Comparison of ENCODE assay signal across 23 mouse cellular contexts in genomic region chrX:9332366-9332962, GRCm38 (mm10). TPM values are rescaled to one million over a fixed set of nuclear protein-coding genes. Genes with fewer than 3 reads are reported as not detected.
A peak's percentile ranks its signal among the peaks of the same experiment; 100 is the strongest.
DNase-seq lines count a peak whose midpoint lies in the region; ATAC-seq and TF ChIP-seq lines count a peak whose summit lies in the region.
"Not testable (repeated sequence)": the region's sequence is repeated elsewhere in the genome, so short reads cannot be mapped to it uniquely, and the experiment has no call there.
"Had no signal": no experiment of that assay in that cellular context is flagged by ENCODE, and none has a peak within 500 bp of the region (broad histone marks: within the 10 kb centered on the region; RNA-seq: fewer than 3 reads in every experiment).

No protein-coding gene starts in this region.

- TF ChIP-seq CTCF in ES-Bruce4 (IDR thresholded peaks at IDR 0.05; ENCODE audit: low read depth, low read length), result not testable (repeated sequence)

- H3K4me3 ChIP-seq in ES-Bruce4 (ENCODE audit: low read depth, low read length), result peak overlapping the region; percentile 26; the same call in 1 of the 2 replicates
- peak overlapping the region; percentile 37 for H3K4me3 ChIP-seq in erythroblast, embryonic 14.5 days (replicated peaks)
- H3K4me3 ChIP-seq in liver, embryonic 13.5 days (replicated peaks), result peak overlapping the region; percentile 25; the same call in 1 of the 2 replicates

- not testable (repeated sequence) for TF ChIP-seq POLR2A in ES-Bruce4 (IDR thresholded peaks at IDR 0.05; ENCODE audit: insufficient read depth, low read length)

- not testable (repeated sequence) for TF ChIP-seq EP300 in ES-Bruce4 (IDR thresholded peaks at IDR 0.05; ENCODE audit: insufficient read depth, low read depth, low read length)

- not testable (repeated sequence) for H3K9ac ChIP-seq in ES-Bruce4 (ENCODE audit: low read depth, poor library complexity, severe bottlenecking); liver, embryonic 13.5 days

- not testable (repeated sequence) for H3K36me3 ChIP-seq in ES-Bruce4 (ENCODE audit: control insufficient read depth, insufficient read depth, low read length, poor library complexity, severe bottlenecking); erythroblast, embryonic 14.5 days (ENCODE audit: control insufficient read depth); liver, embryonic 13.5 days; splenic B cell, adult 2 months (ENCODE audit: control insufficient read depth, insufficient read depth, low read length, poor library complexity, severe bottlenecking)

- not testable (repeated sequence) for H3K27me3 ChIP-seq in ES-Bruce4 (ENCODE audit: control insufficient read depth, insufficient read depth, low read length, poor library complexity, severe bottlenecking); erythroblast, embryonic 14.5 days (ENCODE audit: control insufficient read depth); liver, embryonic 13.5 days; splenic B cell, adult 2 months (ENCODE audit: control insufficient read depth, insufficient read depth, low read length, poor library complexity, severe bottlenecking)

- DNase-seq in 3T3-L1 (ENCODE audit: low read depth, low spot score) (peak; percentile 79), ZHBTc4 (ENCODE audit: low read depth, low spot score) (peak; percentile 3)
- DNase-seq in liver, embryonic 13.5 days, result peak; percentile 12
- peak; percentile 3 for DNase-seq in lung, postnatal 25 days (ENCODE audit: low spot score)
- peak; percentile 0 for DNase-seq in splenic B cell, adult 2 months (ENCODE audit: low read depth, low spot score)

- not testable (repeated sequence) for H3K27ac ChIP-seq in ES-Bruce4 (ENCODE audit: insufficient read depth, low read length); liver, embryonic 13.5 days

- not testable (repeated sequence) for H3K4me1 ChIP-seq in ES-Bruce4 (ENCODE audit: control insufficient read depth, insufficient read depth, low read length); erythroblast, embryonic 14.5 days (ENCODE audit: control insufficient read depth); liver, embryonic 13.5 days (replicated peaks)

- ATAC-seq in inflammation-experienced regulatory T-cells, adult 6 months, result peak; percentile 73
- not testable (repeated sequence) for ATAC-seq in liver, embryonic 13.5 days (ENCODE audit: low read depth)

- WGBS in liver, embryonic 13.5 days (ENCODE audit: insufficient replicate concordance), result 78% methylated on average over 12 of the region's 12 CpGs

- H3K9me3 ChIP-seq in ES-Bruce4 (replicated peaks; ENCODE audit: control insufficient read depth, insufficient read depth, low read length, poor library complexity, severe bottlenecking); erythroblast, embryonic 14.5 days (ENCODE audit: control insufficient read depth, low read length); liver, embryonic 13.5 days (replicated peaks): not testable (repeated sequence)

- H3K4me2 ChIP-seq in liver, embryonic 13.5 days, result not testable (repeated sequence)

RNA-seq across cellular contexts. Expression of gene H2al1k, which starts 18.0 kb away (rescaled TPM):
- not detected in 2 replicates for polyA plus RNA-seq in ES-Bruce4 (2011; ENCODE audit: insufficient read depth, insufficient read length, low read depth, missing spikeins)
- not detected in 2 replicates for polyA plus RNA-seq in erythroblast, embryonic 14.5 days (2012)
- polyA plus RNA-seq in inflammation-experienced regulatory T-cells, adult 6 months (2017; shearing (Covaris generic)), result not detected
- polyA plus RNA-seq in liver, embryonic 13.5 days (2015; fragmentation: Nextera tagmentation; extraction: Ambion mirVana), result not detected in 2 replicates
- polyA plus RNA-seq: adrenal gland, adult 2 months; cortical plate, adult 2 months; embryonic facial prominence, embryonic 10.5 days; forebrain, embryonic 14.5 days; frontal cortex, adult 2 months; heart, embryonic 16.5 days; hindbrain, embryonic 14.5 days; intestine, embryonic 15.5 days; limb, embryonic 10.5 days; liver, embryonic 11.5 days; lung, postnatal 0 days; midbrain, embryonic 12.5 days; neural tube, embryonic 15.5 days; urinary bladder, adult 2 months had no signal

RNA-seq across cellular contexts. Expression of gene H2al1m, which starts 48.9 kb away (rescaled TPM):
- not detected in 2 replicates for polyA plus RNA-seq in ES-Bruce4 (2011; ENCODE audit: insufficient read depth, insufficient read length, low read depth, missing spikeins)
- polyA plus RNA-seq in erythroblast, embryonic 14.5 days (2012), result 0.25 and 0.67 TPM in 2 replicates
- not detected for polyA plus RNA-seq in inflammation-experienced regulatory T-cells, adult 6 months (2017; shearing (Covaris generic))
- 1.5 and 1.8 TPM in 2 replicates for polyA plus RNA-seq in liver, embryonic 13.5 days (2015; fragmentation: Nextera tagmentation; extraction: Ambion mirVana)
- polyA plus RNA-seq: embryonic facial prominence, embryonic 10.5 days; forebrain, embryonic 14.5 days; heart, embryonic 10.5 days; heart, embryonic 16.5 days; hindbrain, embryonic 14.5 days; intestine, embryonic 15.5 days; limb, embryonic 10.5 days; lung, postnatal 0 days; midbrain, embryonic 12.5 days; neural tube, embryonic 15.5 days had no signal

RNA-seq across cellular contexts. Expression of gene Xk, which starts 59.9 kb away (rescaled TPM):
- 7.0 and 7.4 TPM in 2 replicates for polyA plus RNA-seq in ES-Bruce4 (2011; ENCODE audit: insufficient read depth, insufficient read length, low read depth, missing spikeins)
- 1.8 and 2.3 TPM in 2 replicates for polyA plus RNA-seq in erythroblast, embryonic 14.5 days (2012)
- 1 to 10 TPM in 2 of 3 experiments, under 1 TPM in 1; 0.95 to 1.5 (median 1.2) TPM for polyA plus RNA-seq in inflammation-experienced regulatory T-cells, adult 6 months (2017; shearing (Covaris generic))
- polyA plus RNA-seq in liver, embryonic 13.5 days (2015; fragmentation: Nextera tagmentation; extraction: Ambion mirVana), result 18.2 and 26.5 TPM in 2 replicates

Comparison
In these comparisons a context has a peak if more than half of its experiments do, and no peak if none do; other contexts are left out.
1. DNase-seq: peak in every context shown above with its lines; median percentile 79 in 3T3-L1; 12 in liver, embryonic 13.5 days; 3 in ZHBTc4; 3 in lung, postnatal 25 days; 0 in splenic B cell, adult 2 months.